Mouse (Mus musculus): ENCODE measurements at regions not wholly inside any gene's neighbourhood (a gene's known extent, or its start where the extent isn't known, plus 50 kb on each side); places are given as distances from the start of the nearest gene placed in this dataset.

DNA sequence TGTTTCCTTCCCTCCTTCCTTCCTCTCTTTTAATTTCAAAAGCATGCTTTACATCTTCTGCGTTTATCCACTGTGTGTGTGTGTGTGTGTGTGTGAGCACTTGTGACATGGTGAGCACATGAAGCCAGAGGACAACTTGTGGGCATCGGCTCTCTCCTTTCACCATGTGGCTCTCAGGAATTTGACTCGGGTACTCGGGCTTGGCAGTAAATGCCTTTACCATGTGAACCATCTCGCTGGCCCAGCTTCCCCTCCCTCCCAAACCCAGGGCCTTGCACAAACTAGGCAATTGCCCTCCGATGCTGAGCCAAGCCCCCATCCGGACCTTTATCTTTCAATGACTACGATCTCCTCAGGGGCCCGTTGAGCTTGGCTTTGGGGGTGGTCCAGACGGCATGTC, 99.1 kb downstream of the Vegfa start:
- no peak for TF ChIP-seq POLR2A (IDR thresholded peaks at IDR 0.05; ENCODE audit: extremely low read depth, insufficient read depth, low read length)
- no peak for TF ChIP-seq CTCF (IDR thresholded peaks at IDR 0.05; ENCODE audit: extremely low read depth, insufficient read depth, low read length)
